Mouse (Mus musculus): ENCODE data around the gene Cic. TPM values are rescaled to one million over a fixed set of nuclear protein-coding genes. Genes with fewer than 3 reads are reported as not detected.

Gene Cic
- polyA plus RNA-seq, 1 experiment = 124 TPM

- Histone ChIP-seq H3K4me1 (ENCODE audit: control insufficient read depth, insufficient read depth, low read length) (peaks cover 19% of the 10 kb centered on the region), H3K27ac (ENCODE audit: insufficient read depth, low read length) (peak overlapping the region; percentile 68), H3K4me3 (replicated peaks; ENCODE audit: insufficient read depth, low read depth, low read length) (peak overlapping the region; percentile 96), H3K27me3 (ENCODE audit: control insufficient read depth, insufficient read depth, low read length) (no peaks in the 10 kb centered on the region)
- DNase-seq = peak in 1 of 2 experiments; percentile 35
- TF ChIP-seq POLR2A (IDR thresholded peaks at IDR 0.05; ENCODE audit: borderline replicate concordance, insufficient read depth, low read length) (no peak), CTCF (IDR thresholded peaks at IDR 0.05; ENCODE audit: borderline replicate concordance, insufficient read depth, low read depth, low read length) (no peak)
- WGBS = under 1% methylated on average over 7 of the region's 7 CpGs
Observed at GRCm38 (mm10) chr7:25268588-25268987, 1.1 kb downstream of the Cic start.

- DNase-seq = peak in 1 of 2 experiments; percentile 40
- peaks cover 19% of the 10 kb centered on the region for H3K4me1 ChIP-seq (ENCODE audit: control insufficient read depth, insufficient read depth, low read length)
- 18% methylated on average over 4 of the region's 4 CpGs for WGBS
- H3K27me3 ChIP-seq (ENCODE audit: control insufficient read depth, insufficient read depth, low read length) = no peaks in the 10 kb centered on the region
- TF ChIP-seq CTCF (IDR thresholded peaks at IDR 0.05; ENCODE audit: borderline replicate concordance, insufficient read depth, low read depth, low read length) (no peak), POLR2A (IDR thresholded peaks at IDR 0.05; ENCODE audit: borderline replicate concordance, insufficient read depth, low read length) (no peak)
- H3K4me3 ChIP-seq (replicated peaks; ENCODE audit: insufficient read depth, low read depth, low read length) = peak overlapping the region; percentile 96
- peak overlapping the region; percentile 31; the same call in 1 of the 2 replicates for H3K27ac ChIP-seq (ENCODE audit: insufficient read depth, low read length)
Observed at GRCm38 (mm10) chr7:25269029-25269428, 1.5 kb downstream of the Cic start.

- peak in 1 of 2 experiments; percentile 30 for DNase-seq
- no peaks in the 10 kb centered on the region for H3K27me3 ChIP-seq (ENCODE audit: control insufficient read depth, insufficient read depth, low read length)
- peak overlapping the region; percentile 96 for H3K4me3 ChIP-seq (replicated peaks; ENCODE audit: insufficient read depth, low read depth, low read length)
- H3K27ac ChIP-seq (ENCODE audit: insufficient read depth, low read length) = no peak overlapping the region
- 44% methylated on average over 8 of the region's 8 CpGs for WGBS
- TF ChIP-seq CTCF (IDR thresholded peaks at IDR 0.05; ENCODE audit: borderline replicate concordance, insufficient read depth, low read depth, low read length) (no peak), POLR2A (IDR thresholded peaks at IDR 0.05; ENCODE audit: borderline replicate concordance, insufficient read depth, low read length) (no peak)
- peaks cover 21% of the 10 kb centered on the region for H3K4me1 ChIP-seq (ENCODE audit: control insufficient read depth, insufficient read depth, low read length)
Observed at GRCm38 (mm10) chr7:25269545-25270271, 2.2 kb downstream of the Cic start.

- H3K4me1 ChIP-seq (ENCODE audit: control insufficient read depth, insufficient read depth, low read length) = peaks cover 27% of the 10 kb centered on the region
Observed at GRCm38 (mm10) chr7:25270652-25271633, 3.4 kb downstream of the Cic start.

GRCm38 (mm10) chr7:25271651-25272444, 4.3 kb downstream of the Cic start:
- H3K4me1 ChIP-seq (ENCODE audit: control insufficient read depth, insufficient read depth, low read length) = peaks cover 29% of the 10 kb centered on the region

More at GRCm38 (mm10) chr7:25270652-25271633, 3.4 kb downstream of the Cic start:
- peak in 1 of 2 experiments; percentile 33 for DNase-seq
- TF ChIP-seq POLR2A (IDR thresholded peaks at IDR 0.05; ENCODE audit: borderline replicate concordance, insufficient read depth, low read length) (no peak), CTCF (IDR thresholded peaks at IDR 0.05; ENCODE audit: borderline replicate concordance, insufficient read depth, low read depth, low read length) (no peak)
- no peak overlapping the region for H3K4me3 ChIP-seq (replicated peaks; ENCODE audit: insufficient read depth, low read depth, low read length)
- no peak overlapping the region for H3K27ac ChIP-seq (ENCODE audit: insufficient read depth, low read length)
- no peaks in the 10 kb centered on the region for H3K27me3 ChIP-seq (ENCODE audit: control insufficient read depth, insufficient read depth, low read length)
- WGBS = 82% methylated on average over 35 of the region's 35 CpGs

GRCm38 (mm10) chr7:25272445-25273258, 5.1 kb downstream of the Cic start:
- TF ChIP-seq CTCF (IDR thresholded peaks at IDR 0.05; ENCODE audit: borderline replicate concordance, insufficient read depth, low read depth, low read length) = no peak
- TF ChIP-seq POLR2A (IDR thresholded peaks at IDR 0.05; ENCODE audit: borderline replicate concordance, insufficient read depth, low read length) = no peak
- 80% methylated on average over 38 of the region's 38 CpGs for WGBS
- no peaks in the 10 kb centered on the region for H3K27me3 ChIP-seq (ENCODE audit: control insufficient read depth, insufficient read depth, low read length)
- peak in 1 of 2 experiments; percentile 29 for DNase-seq
- no peak overlapping the region for H3K4me3 ChIP-seq (replicated peaks; ENCODE audit: insufficient read depth, low read depth, low read length)
- H3K4me1 ChIP-seq (ENCODE audit: control insufficient read depth, insufficient read depth, low read length) = peaks cover 30% of the 10 kb centered on the region
- no peak overlapping the region for H3K27ac ChIP-seq (ENCODE audit: insufficient read depth, low read length)

More at GRCm38 (mm10) chr7:25271651-25272444, 4.3 kb downstream of the Cic start:
- no peaks in the 10 kb centered on the region for H3K27me3 ChIP-seq (ENCODE audit: control insufficient read depth, insufficient read depth, low read length)
- 83% methylated on average over 30 of the region's 30 CpGs for WGBS
- no peak for TF ChIP-seq CTCF (IDR thresholded peaks at IDR 0.05; ENCODE audit: borderline replicate concordance, insufficient read depth, low read depth, low read length)
- no peak for TF ChIP-seq POLR2A (IDR thresholded peaks at IDR 0.05; ENCODE audit: borderline replicate concordance, insufficient read depth, low read length)
- no peak overlapping the region for H3K4me3 ChIP-seq (replicated peaks; ENCODE audit: insufficient read depth, low read depth, low read length)
- DNase-seq = peak in 1 of 2 experiments; percentile 30
- no peak overlapping the region for H3K27ac ChIP-seq (ENCODE audit: insufficient read depth, low read length)

Measured in cerebellum, adult 2 months (tissue).